Mouse (Mus musculus) WW6 (cell line): ENCODE measurements around the gene Micu1.

Experiments
- DNase-seq: peaks from one replicate; pipeline ENCODE4 v3.0.0-alpha.2; 2013; ENCODE audit warnings: low read depth, low spot score

Gene Micu1

DNA sequence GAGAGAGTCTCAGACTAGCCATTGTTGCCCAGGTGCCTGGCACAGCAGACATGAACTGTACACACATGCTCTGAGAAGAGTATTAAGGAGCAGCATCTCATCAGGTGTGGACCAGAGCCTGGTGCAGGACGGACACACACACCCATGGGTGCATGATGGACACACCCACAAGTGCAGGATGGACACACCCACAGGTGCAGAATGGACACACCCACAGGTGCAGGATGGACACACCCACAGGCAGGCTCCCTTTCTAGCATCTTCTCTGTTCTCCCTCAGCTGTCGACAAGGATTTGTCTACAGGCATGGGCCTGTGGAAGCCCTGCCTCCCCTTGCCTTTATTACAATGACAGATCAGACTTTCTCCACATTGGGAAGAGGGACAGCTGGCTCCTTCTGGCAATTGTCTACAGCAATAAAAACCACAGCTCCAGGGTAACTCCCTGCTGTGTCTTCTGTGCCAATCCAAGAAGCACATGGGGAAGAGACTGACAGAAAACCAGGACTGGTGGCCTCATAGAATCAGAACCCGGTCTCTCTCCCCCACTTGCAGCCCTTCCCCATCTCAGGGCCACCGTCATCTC lies 107.8 kb downstream of the Micu1 start:
- DNase-seq = no peak

DNA sequence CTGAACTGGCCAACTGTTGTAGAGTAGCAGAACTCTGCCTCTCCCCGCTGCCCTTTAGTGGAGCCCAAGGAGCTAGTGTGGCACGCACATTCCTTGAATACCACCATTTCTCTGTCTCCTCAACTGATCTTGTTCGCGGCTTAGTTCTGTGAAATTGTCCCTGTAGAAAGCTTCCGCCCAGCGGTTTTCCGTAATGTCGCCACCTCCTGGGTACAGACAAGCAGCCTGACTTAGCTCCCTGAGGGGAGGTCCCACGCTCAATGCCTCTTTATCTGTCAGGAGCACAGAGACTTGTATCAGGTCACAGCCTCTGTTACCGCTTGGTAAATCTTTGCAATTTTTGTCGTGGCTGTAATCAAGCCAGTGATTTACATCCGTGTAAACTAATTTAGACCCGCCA lies 110.7 kb downstream of the Micu1 start:
- DNase-seq = peak; percentile 20

DNA sequence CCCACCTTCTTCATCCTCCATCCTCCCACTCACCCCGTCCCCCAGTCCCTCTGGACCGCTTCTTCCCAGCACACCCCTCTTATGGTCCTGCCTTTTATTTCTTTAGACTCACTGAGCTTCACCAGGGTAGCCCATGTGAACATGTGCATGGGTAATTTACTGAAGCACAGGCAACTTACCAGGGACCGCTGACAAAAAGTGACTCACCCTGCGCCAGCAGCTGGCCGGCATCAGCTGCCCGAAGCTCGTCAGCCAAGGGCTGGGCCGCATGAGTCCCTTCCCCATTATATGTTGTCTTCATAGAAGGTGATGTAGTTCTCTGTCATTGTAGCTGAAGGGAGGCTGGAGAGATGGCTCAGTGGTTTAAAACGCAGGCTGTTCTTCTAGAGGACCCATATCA lies 111.5 kb downstream of the Micu1 start:
- no peak for DNase-seq

DNA sequence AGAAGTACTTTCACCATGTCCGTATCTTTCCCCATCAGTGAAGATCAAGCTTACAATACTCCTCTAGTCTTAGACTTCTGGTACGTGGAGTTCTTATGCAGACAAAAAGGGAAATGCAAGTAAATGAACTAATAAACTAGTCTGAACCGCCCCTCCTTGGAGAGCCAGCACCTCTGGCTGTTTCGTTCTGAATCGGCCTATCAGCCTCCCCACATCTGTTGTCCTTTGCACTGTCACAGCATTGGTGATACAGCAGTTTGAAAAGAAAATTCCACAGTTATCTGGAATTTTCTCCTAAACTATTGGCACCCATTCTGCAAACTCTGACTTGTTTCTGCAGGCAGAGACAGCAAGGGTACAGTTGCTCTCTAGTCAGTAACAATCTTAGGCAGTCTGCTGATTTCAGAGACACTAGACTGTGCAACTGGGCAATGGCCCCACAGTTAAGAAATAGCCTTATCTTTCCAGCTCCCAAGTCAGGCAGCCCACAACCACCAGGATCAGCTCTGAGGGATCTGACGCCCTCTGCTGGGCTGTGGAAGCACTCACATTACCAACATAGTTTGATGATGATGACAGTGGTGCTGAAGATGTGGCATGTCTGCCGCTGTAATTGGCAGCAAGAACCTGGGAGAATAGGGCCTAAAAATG lies 112.4 kb downstream of the Micu1 start:
- peak; percentile 50 for DNase-seq

DNA sequence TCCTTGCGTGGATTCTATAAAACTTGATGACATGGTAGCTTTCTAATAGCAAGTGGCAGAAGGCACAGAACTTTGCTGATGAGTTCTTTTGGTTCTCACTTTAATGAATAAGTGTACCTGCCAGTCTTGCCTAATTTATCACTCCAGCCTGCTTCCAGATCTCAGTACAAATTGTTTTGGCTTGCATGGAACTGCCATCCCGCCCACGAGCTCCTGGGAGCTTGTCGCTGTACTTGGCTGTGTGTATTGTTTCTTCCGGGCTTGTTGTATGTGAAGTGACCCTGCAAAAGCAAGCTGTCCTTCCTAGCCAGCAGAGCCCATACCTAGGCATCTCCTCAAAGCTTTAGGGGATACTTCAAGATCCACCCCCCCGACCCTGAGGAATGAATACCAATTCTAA lies 114.3 kb downstream of the Micu1 start:
- no peak for DNase-seq

DNA sequence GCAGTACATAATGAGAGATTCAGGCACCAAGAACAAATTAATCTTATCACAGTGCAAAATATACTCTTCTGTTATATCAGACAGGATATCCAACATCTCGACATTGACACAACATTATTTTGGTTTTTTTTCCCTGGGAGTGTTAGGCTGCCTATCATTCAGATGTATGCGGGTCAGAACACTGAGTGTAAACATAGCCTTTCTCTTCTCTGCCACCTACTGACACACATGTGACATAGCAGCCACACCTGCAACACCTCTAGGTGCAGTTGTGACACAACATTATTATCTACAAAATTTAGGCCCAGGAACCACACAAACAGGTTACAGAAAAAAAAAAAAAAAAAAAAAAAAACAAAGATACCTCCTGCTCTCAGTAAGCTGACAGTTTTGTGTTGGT lies 115.3 kb downstream of the Micu1 start:
- DNase-seq = no peak

DNA sequence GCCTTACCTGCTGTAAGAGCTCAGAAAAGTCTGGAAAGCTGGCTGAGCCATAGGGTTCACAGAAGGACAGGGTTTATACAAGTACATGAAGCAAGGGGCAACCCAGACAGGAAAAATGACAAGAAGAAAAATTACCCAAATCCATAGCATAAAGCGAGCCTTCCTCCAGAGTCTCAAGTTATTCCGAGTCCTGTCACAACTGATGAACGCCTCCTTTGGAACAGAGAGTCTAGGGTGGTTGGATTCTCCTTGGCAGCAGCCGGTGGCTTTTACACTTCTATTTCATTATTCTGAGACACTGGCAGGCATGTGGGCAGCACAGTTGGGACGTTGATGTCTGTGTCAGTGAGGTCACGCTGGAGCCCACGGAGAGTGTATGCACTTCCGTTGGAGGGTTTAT lies 115.7 kb downstream of the Micu1 start:
- no peak for DNase-seq

DNA sequence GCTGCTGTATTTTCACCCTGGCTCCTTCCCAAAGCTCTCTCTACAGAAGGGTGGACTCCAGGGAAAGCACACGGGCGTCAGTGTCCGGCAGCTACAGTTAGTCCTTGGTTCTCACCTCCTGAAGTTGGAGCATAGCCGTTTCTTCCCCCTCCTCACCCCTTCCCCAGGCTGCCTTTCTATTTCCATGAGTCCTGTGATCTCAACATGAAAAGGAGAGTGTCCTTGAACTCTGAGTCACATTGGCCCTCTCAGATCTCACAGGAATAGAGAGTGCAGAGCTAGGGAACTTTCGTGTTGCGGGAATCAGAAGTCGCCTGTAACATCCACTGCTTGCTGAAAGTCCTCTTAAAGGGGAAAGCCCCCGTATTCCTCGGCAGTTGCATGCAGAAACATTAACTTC lies 116.9 kb downstream of the Micu1 start:
- no peak for DNase-seq

DNA sequence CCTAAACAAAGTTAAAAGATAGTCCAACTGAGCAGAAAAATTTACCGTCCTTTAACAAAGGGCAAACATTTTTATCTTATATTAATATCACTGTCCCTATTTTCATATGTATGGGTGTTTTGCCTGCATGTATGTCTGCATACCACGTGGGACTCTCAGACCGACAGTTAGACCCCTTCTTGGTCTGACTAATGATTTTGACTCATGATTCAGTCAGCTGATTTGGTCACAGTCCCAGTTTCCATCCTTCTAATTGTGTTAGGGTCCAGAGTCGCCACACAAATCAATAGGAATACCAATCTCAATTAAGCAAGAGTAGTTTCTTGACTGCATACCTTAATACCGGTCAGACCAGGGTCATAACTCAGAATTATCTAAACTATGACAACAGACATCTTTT lies 118.6 kb downstream of the Micu1 start:
- no peak for DNase-seq

DNA sequence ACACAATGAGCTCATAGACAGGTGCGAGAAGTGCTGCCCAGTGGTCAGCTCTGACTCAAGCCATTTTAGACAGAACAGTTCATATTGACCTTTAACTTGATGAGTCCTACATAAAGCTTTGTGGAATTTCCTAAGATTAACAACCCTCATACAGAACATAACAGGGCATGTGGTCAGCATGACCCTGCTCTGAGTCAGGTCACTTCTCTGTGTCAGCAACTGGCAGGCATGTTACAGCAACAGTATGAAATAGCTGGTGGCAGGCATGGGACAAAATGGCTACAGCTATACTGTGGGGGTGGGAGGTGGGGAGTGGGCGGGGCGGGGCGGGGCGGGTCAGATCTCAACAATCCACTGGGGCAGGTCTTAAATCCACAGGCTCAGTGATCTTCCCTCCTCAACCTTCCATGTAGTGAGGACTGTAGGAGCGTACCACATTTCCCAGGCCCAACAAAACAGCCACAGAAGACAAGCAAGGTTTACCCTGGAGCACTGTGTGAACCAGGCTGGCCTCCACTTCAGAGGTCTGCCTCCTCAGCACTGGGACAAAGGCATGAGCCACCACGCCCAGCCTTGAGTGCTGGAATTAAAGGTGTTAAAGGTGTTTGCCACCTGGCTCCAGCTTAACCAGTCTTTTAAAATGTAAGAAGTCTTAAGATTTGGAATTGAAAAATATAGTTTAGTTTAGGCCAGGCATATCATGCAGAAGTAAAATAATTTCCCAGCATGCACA lies 119.2 kb downstream of the Micu1 start:
- no peak for DNase-seq

DNA sequence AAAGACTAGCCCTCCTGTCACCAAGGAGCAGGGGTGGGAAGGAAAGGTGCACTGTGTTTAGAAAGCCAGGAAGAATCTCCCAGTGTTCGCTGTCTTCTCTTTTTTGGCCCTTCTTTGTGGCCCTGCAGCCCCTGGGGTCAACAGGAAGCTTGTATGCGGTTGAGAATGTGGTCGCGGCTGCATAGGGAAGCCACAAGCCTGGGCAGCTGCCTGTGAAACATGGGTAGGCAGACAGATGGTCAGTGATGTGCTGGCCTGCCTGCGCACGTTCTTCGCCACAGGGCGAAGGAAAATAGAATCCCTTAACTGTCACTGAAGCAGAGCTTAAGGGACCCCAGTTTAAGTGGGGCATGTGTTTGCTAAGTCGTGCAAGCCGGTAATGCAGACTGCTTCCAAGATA lies 120.6 kb downstream of the Micu1 start:
- DNase-seq = no peak

DNA sequence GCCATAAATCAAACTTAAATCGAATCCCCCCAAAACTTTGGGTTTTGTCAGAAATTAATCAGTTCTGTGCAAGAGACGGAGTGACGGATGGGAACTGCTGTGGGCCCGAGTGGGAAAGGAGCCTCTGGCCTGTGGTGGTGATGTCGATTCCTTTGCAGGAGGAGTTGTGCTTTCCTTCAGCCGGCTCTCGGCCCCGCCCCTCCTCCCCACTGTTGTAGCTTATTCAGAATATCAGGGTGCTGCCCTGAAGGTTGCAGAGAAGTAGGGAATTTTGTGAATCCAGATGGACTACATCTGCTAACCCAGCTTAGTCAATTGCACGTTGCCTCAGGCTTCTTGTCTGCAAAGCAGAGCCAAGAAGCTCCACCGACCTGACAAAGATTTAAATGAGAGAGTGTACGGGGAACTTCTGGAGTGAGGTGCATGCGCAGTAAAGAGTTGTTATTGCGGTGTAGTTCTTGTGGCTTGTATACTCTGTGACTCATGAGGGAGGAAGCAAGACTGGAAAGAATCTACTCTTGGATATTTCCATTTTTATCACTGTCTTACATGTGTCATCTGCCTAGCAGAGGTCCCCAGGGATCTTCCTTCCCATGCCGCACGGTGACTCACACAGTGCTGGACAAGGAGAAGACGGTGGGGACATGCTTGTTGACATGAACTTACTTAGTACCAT lies 123.0 kb downstream of the Micu1 start:
- no peak for DNase-seq

DNA sequence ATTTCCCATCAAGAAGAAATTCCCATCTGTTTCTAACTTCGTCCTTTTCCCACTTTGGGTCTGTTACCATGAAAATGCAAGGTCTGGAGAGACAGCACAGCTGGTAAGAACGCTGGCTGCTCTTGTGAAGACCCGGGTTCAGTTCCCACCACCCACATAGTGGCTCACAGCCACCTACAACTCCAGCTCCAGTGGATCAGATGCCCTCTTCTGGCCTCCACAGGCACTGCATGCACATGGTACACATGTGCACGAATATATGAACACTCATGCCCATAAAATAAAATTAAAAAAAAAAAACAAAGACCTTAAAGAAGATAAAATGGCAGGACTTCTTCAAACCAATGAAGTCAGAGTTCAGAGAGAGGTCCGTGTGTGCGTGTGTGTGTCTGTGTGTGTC lies 127.6 kb downstream of the Micu1 start:
- no peak for DNase-seq

DNA sequence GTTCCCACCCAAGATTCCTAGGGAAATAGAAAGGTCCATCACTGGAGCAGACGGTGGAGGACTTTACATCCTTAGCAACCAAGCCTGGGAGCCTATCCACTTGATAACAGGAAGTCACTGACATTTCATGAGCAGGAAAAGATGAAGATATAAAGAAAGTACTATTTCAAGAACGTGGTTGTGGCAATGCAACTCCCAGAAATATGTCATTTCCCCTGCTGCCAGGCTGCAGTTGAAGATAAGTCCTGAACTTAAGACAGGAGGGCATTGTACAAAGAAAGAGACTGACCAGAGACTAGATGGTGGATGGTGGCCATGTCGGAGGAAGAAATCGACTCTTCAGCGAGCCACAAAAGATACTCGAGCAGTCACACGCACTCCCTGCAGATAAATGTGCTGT lies 129.7 kb downstream of the Micu1 start:
- DNase-seq = no peak

DNA sequence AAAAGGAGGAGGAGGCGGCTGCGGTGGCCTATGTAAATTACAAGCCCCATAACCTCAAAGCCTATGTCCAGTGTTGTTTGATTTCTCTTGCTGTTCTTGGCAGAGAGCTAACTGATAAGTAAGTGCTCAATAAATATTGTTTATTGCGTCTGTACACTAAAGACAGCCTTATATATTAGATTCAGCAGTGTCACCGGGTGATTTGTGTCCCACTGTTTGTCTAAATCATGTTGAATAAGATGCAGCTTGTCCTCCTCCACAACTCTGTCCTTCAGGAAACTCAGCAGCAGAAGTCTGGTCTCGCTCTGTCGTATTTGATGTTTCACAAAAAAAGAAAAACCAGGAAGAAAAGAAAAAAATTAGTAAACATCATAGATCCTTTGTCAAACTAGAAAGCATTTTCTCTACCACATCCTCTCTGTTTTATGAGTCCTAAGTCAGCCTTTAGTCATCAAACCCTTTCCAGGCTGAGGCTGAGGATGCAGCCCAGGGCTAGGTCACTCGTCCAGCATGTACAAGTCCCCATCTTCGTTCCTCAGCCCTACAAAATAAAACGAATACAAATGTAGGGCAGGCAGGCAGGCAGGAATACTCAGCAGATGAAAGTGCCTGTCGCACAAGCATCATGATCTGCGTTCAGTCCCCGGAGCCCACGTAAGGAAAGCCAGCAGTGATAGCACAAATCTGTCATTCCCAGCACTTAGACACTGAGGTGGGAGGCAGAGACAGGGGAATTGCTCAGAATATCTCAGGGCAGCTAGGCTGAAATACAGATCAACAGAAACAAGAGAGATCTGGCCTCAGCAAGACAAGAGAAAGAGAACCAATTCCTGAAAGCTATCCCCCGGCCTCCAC lies 133.3 kb downstream of the Micu1 start:
- DNase-seq = no peak

DNA sequence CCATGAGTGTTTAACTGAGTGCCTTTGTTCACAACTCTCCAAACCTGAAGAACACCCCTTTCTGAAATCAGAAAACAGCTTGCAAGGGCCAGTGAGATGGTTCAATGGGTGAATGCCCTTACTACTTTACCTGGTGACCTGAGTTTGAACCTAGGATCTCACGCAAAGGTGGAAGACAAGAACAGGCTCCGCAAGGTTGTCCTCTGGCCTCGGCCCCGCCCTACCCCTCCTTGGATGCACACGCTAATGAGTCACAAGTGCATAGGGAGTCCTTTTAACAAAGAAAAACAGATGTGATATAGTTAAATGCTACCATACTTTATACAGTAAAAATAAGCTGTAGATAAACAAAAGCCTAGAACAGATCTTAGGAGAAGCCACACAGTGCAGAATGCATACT lies 135.2 kb downstream of the Micu1 start:
- DNase-seq = no peak

DNA sequence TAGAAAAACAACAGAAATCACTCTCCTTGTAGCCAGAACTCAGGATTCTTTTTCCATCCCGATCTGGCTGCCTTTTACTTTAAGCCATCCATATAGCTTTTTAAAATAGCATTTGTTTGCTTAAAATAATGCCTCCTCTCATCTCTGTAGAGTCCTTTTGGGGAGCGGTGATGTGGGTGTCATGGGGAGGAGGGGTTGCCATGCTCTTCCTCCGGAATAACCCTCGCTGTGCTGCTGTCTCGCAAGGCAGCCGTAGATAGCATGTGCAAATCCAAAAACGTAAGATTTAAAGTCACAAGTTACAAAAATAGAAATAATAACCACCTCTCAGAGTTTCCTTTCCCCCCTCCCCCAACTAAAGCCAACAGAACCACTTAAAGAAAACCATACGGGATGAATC lies 139.2 kb downstream of the Micu1 start:
- no peak for DNase-seq

DNA sequence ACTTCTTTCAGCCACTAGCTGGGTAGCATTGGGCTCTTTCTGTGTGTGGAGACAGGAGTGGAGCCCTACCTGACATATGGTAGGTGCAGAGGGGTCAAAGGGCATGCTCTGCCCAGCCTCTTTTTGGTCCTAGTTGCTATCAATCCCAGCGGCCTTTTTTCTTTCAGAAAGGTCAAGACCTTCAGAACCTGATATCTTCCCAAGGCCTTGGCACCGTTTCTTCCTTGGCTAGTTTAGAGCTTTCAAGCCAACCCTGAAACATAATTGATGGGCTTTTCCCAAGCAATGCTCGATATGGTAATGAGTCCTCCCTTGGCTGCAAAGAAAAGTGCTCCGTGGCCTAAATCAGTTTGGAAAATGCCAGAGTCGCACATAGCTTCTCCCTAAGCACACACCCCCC lies 140.8 kb downstream of the Micu1 start:
- no peak for DNase-seq

DNA sequence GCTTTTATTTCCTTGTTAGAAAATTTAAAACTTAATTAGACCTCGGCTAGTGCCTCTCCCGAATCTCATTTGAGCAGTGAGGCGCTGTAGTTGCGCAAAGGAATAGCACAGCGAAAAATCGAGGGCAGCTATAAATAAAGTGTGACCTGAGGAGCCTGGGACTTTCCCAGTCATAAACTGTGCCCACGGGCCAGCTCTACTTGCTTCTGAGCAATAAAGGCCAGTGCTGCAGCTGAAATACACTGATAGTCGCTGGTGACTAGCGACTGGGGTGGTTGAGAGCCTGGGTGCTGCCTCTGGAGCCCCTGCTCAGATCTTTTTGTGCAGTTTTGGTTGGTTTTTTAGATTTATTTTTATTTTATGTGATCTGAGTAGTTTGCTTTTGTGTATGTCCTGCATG lies 142.4 kb downstream of the Micu1 start:
- DNase-seq = no peak

DNA sequence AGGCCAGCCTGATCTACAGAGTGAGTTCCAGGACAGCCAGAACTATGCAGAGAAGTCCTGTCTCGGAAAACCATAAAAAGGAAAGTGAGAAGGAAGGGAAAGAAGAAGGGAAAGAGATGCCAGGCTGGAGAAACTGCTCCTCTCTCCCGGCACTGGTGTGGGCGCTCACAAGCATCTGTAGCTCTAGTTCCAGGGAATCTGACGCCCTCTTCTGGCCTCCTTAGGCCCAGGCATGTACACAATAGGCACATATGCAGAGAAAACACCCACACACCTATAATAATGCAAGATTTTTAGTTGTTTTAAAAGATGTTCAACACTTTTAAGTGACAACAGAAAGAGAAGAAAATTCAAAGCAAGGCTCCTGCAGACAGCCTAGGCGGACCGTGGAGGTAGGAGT lies 144.1 kb downstream of the Micu1 start:
- DNase-seq = no peak

DNA sequence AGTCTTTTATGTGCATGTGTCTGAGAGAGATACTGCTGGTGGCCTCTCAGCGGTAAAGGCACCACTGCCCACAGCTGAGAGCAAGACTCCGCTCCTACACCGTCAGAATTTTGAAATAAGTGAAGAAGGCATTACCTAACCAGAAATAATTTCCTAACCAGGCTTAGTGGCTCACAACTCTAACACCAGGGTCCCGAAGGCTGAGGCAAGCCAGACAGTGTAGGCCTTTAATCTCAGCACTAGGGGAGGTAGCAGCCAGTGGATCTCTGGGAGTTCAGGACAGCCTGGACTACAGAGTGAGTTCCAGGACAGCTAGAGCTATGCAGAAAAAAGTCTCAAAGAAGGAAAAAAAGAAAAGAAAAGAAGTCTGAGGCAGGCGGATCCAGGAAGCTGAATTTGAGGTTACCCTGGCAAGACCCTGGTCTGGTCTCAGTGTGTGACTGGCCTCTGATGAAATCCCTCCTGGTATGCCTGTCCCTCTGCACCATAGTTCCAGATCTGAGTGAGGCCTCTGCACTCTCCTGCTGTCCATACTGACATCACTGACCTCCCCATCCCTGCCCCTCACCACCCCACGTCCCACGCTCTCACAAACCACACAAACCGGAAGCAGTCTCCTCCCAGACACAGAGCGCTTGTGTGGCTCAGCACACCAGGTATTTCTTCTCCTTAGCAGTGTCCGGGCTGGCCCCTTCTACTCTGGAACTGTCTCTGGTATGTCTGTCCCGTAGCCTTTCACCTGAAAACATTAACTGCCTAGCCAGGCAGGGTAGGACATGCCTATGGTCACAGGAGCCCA lies 146.0 kb downstream of the Micu1 start:
- DNase-seq = no peak
